Mouse (Mus musculus) layer of hippocampus, postnatal 14 days (tissue): Measurements from ENCODE around the gene Mtus2. TPM values are rescaled to one million over a fixed set of nuclear protein-coding genes. Genes with fewer than 3 reads are reported as not detected.
"Not testable (repeated sequence)": the region's sequence is repeated elsewhere in the genome, so short reads cannot be mapped to it uniquely, and the experiment has no call there.

Source experiments
- DNase-seq, 2 experiments: peaks; one replicate each; pipeline ENCODE4 v3.0.0; 2021 to 2022; ENCODE audit warnings: low spot score in 2 of 2, mixed read lengths in 1 of 2
- total RNA-seq, 2 experiments: library from RNA; stranded (reverse); gene quantifications; 2 replicates each; pipeline ENCODE4 v1.2.3; 2021

Gene Mtus2
- total RNA-seq, 2 experiments from 2014 or later = 32.7 to 33.6 TPM

GRCm38 (mm10) chr5:148107890-148108289 is 150.8 kb downstream of the Mtus2 start:
- DNase-seq = no peak

- DNase-seq = no peak
Observed at GRCm38 (mm10) chr5:148108314-148108713, 151.2 kb downstream of the Mtus2 start.

GRCm38 (mm10) chr5:148115207-148115817 is 158.2 kb downstream of the Mtus2 start:
- DNase-seq = no peak

- no peak for DNase-seq
Observed at GRCm38 (mm10) chr5:148124354-148124753, 167.2 kb downstream of the Mtus2 start.

GRCm38 (mm10) chr5:148130691-148131457 is 173.8 kb downstream of the Mtus2 start:
- peak; percentile 51 to 72 for DNase-seq

GRCm38 (mm10) chr5:148131458-148132131 is 174.5 kb downstream of the Mtus2 start:
- DNase-seq = no peak

- DNase-seq = no peak
Observed at GRCm38 (mm10) chr5:148133448-148134060, 176.4 kb downstream of the Mtus2 start.

- no peak for DNase-seq
Observed at GRCm38 (mm10) chr5:148141662-148142061, 184.5 kb downstream of the Mtus2 start.

- DNase-seq = no peak
Observed at GRCm38 (mm10) chr5:148146200-148146823, 189.2 kb downstream of the Mtus2 start.

GRCm38 (mm10) chr5:148151894-148152599 is 194.9 kb downstream of the Mtus2 start:
- DNase-seq = no peak

- DNase-seq = no peak
Observed at GRCm38 (mm10) chr5:148152600-148153402, 195.7 kb downstream of the Mtus2 start.

GRCm38 (mm10) chr5:148153403-148153713 is 196.2 kb downstream of the Mtus2 start:
- DNase-seq = no peak

GRCm38 (mm10) chr5:148154727-148155126 is 197.6 kb downstream of the Mtus2 start:
- DNase-seq = no peak

- no peak for DNase-seq
Observed at GRCm38 (mm10) chr5:148159328-148159727, 202.2 kb downstream of the Mtus2 start.

- no peak for DNase-seq
Observed at GRCm38 (mm10) chr5:148160529-148161154, 203.5 kb downstream of the Mtus2 start.

- DNase-seq = no peak
Observed at GRCm38 (mm10) chr5:148165111-148165510, 208.0 kb downstream of the Mtus2 start.

GRCm38 (mm10) chr5:148175091-148175490 is 218.0 kb downstream of the Mtus2 start:
- no peak for DNase-seq

GRCm38 (mm10) chr5:148175742-148176426 is 218.8 kb downstream of the Mtus2 start:
- no peak for DNase-seq

GRCm38 (mm10) chr5:148176539-148176938 is 219.4 kb downstream of the Mtus2 start:
- not testable (repeated sequence) for DNase-seq
